Mouse (Mus musculus): Measurements from ENCODE around the gene Odf3b.

Gene Odf3b

DNA sequence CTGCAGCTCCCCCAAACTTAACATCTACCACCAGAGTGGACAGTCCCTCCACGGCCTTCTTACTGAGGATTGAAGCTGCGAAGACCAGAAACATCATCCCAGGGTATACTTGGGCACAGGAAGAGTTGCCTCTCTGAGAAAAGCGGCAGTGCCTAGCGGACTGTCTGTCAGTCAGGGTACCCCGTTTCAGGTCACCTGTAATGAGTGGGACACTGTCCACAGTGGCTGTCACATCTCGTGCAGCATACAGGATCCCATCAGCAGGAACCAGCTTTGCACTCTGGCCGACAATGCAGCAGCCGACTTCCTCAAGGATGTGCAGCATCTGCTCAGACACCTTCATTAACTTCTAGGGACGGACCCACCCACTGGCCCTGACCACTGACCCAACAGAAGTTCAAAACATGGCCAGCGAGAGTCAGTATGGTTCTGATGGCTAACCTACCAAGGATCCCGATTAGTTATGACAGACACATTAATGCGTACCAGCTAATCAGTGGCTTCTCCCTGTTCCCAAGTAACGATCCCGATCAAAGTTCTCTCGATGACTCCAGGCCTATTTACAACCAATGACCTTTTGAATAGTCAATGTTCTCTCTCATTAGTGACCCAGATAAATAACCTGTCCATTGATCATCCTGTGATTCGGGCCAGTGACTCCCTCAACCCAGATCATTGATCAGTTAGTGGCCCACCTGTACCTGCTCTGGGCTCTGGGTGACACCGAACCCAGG, 4.1 kb downstream of the Odf3b start:
- no peak for DNase-seq

DNA sequence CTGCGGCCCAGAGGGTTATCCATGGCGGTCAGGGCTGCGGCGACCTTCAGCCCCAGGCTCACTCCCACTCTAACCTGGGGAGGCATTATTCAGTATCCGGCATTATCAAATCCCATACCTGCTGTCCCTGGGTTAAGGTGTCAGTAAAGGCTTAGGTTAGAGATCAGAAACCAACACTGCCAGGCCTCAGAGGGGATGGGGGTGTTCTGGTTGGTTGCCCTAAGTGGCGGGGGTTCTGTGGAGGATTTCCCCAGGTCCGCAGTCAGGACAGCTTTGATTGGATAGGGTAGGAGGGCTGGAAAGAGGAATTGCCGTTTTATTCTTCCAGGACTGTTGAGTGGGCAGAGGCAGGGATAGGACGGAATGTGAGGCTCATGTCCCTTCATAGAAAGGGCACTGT, 4.7 kb downstream of the Odf3b start:
- DNase-seq: no peak

DNA sequence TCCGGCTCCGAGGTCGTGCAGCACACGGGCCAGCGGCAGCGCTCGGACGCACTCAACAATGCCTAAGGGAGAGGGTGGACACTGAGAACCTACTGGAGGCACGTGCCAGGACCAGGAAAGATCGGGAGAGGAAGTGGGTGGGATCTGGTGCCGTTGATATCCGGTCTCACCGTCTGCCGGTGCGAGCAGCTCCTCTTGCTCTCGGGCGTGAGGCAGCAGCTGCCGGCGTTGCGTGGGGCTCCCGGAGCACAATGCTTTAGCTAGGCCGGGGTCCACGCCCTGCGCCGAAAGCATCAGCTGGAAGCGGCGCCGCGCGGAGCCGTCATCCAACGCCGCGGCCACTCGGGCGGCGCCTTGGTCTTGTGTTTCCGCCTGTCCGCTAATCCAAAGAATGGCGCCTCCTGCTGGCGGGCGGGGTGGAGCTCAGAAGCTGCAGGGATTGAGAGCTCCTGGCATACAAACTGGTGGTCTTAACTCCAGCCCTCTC, 5.3 kb downstream of the Odf3b start, which contains the start of gene Sco2:
Sco2 (minus strand) TSS at position 85 of the 487 bp plus-strand sequence.
- DNase-seq: peak; percentile 86 to 93

DNA sequence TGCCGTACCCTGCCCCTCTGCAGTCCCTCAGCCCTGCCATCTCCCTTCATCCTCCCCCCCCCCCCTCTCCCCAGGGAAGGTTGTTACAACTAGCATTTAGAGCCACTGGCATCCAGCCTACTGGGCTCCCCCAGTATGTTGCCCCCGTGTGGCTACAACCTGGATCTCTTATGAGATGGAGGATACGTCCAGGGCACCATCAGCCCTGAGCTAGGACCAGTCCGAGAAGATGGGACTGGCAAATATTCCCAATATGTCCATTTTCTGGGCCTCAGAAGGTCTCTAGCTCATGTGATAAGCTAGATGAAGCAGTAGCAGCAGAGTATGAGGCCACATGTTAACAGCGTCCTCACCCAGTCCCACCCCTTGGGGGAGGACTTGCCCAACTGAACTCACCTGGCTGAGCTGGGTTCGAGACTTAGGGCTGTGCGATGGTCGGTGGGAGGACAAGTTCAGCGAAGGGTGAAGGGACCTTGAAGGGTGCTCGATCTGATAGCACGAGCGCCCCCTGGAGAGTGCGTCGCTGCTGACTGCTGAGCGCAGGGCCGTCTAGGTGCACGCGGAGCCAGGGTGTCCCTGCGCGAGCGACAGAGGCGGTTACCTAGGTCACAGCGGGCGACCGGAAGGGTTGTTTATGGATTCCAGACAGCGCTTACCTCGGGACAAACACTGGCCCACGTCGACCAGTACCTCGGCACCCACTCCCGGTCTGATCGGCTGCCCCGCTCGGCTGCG, 5.9 kb downstream of the Odf3b start:
- peak; percentile 84 to 90 for DNase-seq

DNA sequence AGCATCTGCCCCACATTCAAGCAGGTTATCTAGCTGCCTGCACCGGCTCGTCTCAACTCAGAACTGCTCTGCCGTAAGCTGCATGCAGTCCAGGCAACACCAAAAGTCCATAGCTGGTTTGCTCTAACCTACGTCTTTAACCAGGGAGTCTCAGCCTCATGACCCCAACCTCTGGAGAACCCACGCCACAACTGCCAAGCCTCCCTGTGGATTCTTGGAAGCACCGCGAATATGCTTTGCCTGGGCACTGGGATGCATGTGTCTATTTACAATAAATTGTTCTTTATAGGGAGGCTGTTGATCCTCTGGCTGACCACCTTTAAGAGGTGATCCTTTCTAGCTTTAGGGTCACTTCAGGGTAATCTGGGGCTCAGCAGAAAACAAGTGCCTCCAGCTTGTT, 6.5 kb downstream of the Odf3b start:
- DNase-seq: no peak

DNA sequence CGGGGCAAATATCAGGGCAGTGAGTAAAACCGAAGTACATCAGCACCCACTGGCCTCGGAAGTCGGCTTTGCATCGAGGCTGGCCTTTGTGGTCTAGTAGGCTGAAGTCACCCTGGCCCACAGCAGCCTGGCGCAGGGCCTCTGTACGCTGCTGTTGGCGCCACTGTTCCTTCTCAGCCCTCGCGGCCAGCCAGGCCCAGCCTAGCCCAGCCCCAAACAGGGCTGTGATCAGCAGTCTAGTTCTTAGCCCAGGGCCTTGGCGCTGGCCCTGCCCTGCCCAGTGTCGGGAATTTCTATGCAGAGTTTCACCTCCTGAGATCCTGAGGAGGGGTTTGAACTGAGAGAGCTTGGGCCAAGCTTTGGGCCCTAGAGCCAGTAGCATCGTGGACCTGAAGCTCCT, 7.0 kb downstream of the Odf3b start:
- no peak for DNase-seq

DNA sequence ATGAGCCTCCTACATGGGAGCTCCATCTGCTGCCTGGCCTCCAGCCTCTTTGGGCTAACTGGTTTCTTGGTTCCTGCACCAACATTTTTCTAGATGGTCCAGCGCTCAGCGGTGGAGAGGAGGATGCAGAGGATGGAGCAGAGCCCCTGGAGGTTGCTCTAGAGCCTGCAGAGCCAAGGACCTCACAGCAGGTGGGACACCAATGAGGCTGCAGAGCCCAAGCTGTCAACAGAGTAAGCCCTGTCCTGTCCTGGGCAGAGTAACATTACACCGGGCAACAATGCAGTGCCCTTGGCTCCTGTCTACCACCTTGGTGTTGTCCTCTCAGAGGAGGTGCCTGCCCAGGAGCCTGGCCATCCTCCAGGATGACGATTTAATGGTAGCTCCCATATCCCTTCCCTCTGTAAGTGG, 13.9 kb downstream of the Odf3b start:
- no peak for DNase-seq

DNA sequence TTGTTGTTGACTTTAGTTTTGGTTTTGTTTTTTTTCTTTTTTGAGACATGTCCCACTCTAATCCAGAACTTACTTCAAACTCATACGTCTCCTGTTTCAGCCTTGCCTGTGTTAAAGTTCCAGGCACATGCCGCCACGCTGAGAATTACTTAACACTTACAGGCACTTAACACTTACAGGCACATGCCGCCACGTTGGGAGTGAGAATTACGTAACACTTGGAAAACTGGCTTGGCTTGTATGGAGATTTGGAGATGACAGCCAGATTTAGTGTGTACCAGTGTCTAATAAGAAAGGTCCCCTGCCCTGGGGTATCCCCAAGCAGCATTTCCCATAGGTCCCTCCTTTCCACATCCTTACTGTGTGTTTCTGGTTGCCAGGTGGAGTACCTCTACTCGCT, 16.0 kb downstream of the Odf3b start:
- no peak for DNase-seq

DNA sequence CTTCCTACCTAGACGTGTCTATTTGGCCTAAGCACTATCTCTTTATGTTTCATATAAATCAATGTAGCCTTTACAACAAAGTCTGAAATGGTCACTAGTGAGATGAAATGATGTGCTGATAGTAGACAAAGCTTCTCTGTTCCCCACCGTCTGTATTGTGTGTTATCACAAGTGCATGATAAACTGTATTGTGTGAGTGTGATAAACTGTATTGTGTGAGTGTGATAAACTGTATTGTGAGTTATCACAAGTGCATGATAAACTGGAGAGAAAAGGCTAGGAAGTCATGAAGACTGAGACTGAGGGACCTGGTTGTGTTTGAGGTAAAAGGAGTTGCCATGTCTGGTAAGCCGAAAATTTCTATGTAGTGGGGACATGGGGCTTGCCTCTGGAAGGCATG, 20.3 kb downstream of the Odf3b start:
- DNase-seq: no peak

DNA sequence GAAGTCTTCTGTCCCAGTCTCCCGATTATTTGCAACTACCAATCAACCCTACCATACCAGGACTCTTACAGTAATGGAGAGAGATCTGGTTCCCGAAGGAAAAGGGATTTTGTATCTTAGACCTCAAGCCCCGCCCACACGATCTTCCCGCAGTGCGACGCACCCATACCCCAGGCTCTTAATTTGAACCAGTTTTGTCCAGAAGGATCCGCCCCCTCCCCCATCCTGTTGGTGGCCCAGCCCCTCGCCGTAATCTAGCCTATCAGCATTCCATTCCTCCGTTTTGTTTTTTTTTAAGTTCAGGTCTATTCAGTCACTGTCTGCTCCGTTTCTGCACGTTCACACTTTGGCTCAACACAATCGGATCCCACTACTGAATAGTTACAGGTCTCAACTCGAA, 22.7 kb downstream of the Odf3b start:
- DNase-seq: peak; percentile 44 to 58

DNA sequence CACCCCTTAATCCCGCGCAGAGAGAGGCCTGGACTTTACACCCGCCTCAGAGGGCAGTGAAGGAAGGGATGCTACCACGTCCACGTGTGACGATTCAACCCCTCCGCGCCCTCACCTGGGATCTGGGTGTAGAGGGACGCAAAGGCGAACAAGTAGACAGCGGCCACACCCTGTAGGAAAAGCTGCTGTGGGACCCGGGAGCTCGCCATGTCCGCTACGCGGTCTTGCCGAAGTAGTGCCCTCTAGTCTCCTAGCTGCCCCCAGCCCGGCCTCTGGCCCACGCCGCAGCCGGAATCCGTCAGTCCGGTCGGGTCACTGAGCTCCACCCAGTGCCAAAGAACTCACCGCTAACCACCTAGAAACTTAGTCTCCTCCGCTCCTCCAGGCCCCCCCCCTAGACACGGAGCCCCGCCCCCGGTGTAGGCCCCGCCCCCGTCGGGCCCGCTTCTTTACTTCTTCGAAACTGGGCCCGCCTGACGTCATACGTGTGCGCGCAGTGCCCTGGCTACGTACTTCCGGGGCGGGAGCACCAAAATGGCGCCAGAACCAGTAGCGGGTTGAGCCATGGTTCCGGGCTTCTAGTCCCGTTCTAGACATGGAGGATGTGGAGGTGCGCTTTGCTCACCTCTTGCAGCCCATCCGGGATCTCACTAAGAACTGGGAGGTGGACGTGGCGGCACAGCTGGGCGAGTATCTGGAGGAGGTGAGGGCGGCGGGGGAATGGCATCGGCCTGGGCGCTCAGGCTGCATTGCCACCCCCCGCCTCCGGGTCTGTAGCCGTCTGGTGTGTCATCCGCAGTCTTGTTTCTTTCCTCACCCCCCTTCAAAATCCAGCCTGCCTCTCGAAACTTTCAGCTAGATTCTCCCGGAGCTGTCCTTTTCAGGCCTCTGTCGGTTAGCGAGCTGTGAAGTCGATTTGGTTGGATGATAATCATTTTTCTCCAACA, 23.6 kb downstream of the Odf3b start, which contains the start of the genes Lmf2 and Ncaph2:
Lmf2 (minus strand) TSS at position 419 of the 947 bp plus-strand sequence.
Ncaph2 (plus strand) TSS at position 479 of the 947 bp plus-strand sequence.
- peak; percentile 91 to 96 for DNase-seq

DNA sequence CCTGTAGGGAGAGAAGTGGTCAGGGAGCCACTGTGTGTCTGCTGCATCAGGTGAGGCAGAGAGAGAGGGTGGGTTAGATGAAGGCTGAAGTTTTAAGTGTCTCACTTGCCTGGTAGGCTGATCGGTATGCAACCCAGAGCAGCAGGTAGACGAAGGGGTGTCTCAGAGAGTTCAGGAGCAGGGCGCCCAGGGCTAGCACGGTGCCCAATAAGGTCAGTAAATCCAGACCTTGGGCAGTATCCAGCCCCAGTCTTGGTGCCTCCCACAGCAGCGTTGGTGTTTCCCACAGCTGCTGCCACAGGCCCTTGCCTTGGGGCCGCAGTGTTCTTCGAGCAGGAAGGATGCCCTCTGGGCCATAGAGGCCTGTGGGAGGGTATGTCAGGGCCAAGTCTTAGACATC, 24.6 kb downstream of the Odf3b start:
- no peak for DNase-seq

DNA sequence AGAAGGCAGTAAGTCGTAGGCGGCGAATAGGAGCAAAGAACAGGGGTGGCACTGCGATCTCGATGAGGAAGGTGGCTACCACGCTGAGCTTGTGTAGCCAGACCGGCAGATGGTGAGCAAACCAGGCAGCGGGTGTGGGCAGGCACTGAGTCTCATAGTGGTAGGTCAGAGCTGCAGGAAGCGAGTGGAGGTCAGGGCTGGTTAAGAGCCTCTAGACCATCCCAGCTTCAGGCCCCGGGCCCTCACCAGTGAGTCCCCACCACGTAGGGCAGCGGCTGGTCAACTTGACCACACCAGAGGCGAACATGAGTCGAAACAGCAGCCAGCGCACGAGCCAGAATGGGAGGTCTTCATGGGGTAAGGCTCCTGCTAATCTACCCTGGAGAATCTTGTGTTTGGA, 25.2 kb downstream of the Odf3b start:
- DNase-seq: no peak

DNA sequence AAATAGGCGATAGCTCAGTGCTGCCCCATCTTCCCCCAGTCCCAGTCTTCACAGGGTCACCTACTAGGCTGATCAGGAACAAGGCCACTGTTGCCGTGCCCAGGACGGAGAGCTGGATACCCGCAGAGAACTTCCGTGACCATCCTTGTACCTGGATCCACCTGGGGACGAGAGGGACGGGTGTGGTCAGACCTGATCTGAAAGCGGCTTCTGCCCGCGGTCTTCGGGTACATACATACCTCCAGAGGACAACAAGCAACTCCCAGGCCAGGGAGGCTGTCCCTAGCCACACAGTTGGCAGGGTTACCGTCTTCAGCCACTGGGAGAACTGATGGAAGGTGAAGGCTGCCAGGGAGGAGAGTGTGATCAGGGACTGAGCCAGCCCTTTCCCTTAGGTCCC, 26.3 kb downstream of the Odf3b start:
- no peak for DNase-seq

DNA sequence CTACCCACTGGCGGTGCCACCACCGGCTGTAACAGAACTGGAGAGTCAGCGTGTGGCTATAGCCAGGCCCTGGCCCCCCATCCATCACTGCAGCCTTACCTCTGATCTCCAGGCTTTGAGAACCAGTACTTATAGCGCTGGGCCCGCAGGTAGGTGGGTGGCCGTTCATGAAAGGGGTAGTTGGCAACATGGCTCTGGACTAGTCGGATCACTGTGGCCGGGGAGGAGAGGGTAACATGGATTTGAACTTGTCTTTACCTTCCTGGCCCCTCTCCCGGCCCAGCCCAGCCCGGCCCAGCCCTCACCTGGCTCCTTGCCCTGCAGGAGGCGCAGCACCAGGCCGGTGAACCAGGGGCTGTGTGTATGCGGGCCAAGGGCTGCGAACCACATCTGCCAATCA, 27.0 kb downstream of the Odf3b start:
- no peak for DNase-seq

DNA sequence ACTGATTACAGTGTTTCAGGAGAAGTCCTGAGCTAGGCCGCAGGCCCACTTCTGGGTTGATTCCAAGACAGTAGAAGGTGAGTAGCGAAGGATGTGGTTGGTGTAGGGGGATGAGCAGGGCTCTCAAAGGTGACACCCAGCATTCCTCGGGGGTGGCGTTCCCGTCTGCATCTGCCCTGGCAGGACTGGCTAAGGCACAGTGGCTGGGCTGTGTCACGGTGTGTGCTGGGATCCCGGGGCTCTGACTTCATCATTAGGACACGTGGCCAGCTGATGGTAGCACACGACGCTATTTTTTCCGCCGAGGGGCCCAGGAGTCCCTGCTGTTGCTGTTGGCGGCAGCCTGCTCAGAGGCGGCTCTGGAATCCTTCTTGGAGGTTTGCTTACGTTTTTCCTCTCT, 27.8 kb downstream of the Odf3b start:
- no peak for DNase-seq

DNA sequence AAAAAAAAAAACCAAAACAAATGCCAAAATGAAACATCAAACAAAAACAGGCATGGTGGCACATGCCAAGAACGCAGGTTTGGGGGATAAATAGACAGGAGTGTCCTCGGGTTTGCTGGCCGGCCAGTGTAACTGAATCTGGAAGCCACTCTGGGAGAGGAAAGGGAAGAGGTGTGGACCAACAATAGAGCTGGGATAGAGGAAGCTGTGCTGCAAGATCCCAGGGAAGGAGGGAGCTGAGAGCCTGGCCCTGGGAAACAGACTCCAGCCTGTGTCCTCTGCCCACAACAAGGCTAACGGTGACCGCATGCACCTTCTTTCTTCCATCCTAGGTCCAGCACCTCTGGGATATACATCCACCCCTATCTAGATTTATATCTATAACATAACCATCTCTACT, 28.6 kb downstream of the Odf3b start:
- DNase-seq: no peak

DNA sequence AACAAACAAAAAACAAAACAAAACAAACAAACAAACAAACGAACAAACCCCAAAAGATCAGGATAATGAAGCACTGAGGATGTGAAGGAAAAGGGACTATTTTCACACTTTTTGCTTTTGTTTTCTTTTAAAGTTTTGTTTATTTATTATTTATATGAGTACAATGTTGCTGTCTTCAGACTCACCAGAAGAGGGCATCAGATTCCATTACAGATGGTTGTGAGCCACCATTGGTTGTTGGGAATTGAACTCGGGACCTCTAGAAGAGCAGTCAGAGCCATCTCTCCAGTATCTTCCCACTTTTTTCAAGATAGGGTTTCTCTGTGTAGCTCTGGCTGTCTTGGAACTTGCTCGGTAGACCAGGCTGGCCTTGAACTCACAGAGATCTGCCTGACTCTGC, 35.8 kb downstream of the Odf3b start:
- no peak for DNase-seq

DNA sequence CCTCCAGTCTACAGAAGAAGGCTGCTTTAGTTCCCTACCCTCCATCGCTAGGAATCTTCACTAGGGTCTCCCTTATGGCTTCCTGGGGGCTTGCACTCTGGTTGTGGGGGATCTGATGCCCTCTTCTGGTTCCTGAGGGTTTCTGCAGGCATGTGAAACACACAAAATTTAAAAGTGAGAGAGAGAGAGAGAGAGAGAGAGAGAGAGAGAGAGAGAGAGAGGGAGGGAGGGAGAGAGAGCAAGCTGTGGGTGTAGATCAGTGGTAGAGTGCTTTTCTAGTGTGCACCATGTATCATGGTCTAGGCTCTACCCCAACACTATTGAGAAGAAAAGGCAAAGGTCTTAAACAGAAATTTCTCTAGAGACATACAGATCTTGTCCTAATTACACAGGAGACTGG, 37.4 kb downstream of the Odf3b start:
- no peak for DNase-seq

DNA sequence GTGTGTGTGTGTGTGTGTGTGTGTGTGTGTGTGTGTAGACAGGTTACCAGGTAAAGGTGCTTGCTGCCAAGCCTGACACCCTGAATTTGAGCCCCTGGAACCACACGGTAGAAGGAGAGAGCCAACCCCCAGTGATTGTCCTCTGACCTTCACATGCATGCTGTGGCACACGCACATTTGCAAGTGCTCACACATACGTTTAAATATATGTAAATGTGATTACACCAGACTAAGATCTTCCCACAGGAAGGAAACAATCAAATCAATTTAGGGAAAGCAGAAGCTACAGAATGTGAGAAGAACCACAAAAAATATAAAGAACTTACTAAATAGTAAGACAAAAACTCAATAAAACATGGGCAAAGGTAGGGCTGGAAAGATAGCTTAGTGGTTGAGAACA, 38.9 kb downstream of the Odf3b start:
- no peak for DNase-seq

DNA sequence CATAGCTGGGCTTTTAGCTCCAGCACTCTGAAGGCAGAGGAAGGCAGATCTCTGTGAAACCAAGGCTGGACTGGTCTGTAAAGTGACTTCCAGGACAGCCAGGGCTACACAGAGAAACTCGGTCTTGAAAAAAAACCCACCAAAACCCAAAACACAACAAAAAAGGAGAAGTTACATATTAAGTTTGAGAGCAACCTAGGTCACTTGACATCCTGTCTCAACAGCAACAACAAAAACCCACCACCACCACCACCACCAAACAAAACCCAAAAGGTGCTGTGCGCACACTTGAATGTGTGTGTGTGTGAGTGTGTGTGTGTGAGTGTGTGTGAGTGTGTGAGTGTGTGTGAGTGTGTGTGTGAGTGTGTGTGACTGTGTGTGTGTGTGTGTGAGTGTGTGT, 39.4 kb downstream of the Odf3b start:
- DNase-seq: no peak

DNA sequence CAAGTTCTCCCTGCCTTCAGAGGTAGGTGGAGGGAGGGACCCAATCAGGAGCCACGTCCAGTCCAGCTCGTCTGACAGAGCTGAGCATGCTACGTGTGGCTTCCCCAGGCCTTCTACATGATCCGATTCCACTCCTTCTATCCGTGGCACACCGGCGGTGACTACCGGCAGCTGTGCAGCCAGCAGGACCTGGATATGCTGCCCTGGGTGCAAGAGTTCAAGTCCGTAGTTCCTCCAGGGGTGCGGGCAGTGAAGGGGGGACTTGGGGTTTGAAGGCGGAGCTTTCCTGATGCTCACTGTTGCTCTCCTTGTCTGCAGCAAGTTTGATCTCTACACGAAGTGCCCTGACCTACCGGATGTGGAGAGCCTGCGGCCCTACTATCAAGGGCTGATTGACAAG, 42.7 kb downstream of the Odf3b start:
- DNase-seq: peak in 1 of 2 experiments; percentile 34
